Mouse (Mus musculus): ENCODE measurements around the gene Lrrc8b. TPM values are rescaled to one million over a fixed set of nuclear protein-coding genes. Genes with fewer than 3 reads are reported as not detected.

The Lrrc8b gene
- total and polyA plus RNA-seq, 2 experiments from 2014 or later = 20.8 to 64.0 TPM

GRCm38 (mm10) chr5:105400424-105401375, 14.9 kb upstream of the Lrrc8b start:
- 13% methylated on average over 17 of the region's 17 CpGs for WGBS
- ATAC-seq = peak; percentile 80
- TF ChIP-seq CTCF (IDR thresholded peaks at IDR 0.05; ENCODE audit: low read depth) = no peak
- Histone ChIP-seq H3K4me1 (ENCODE audit: insufficient read depth) (no peaks in the 10 kb centered on the region), H3K9me3 (ENCODE audit: low read length) (no peaks in the 10 kb centered on the region), H3K9ac (peak overlapping the region; percentile 19; the same call in 1 of the 2 replicates), H3K36me3 (ENCODE audit: insufficient read depth) (no peaks in the 10 kb centered on the region), H3K4me2 (ENCODE audit: low read depth) (peak overlapping the region; percentile 46), H3K4me3 (ENCODE audit: low read depth, low read length) (peak overlapping the region; percentile 29), H3K27ac (ENCODE audit: low read depth, low read length) (peak overlapping the region; percentile 37; the same call in 1 of the 2 replicates), H3K27me3 (ENCODE audit: insufficient read depth, low read length) (no peaks in the 10 kb centered on the region)
- DNase-seq = no peak

- WGBS = 87% methylated on average over 5 of the region's 6 CpGs
- Histone ChIP-seq H3K36me3 (ENCODE audit: insufficient read depth) (no peaks in the 10 kb centered on the region), H3K4me2 (ENCODE audit: low read depth) (no peak overlapping the region), H3K27me3 (ENCODE audit: insufficient read depth, low read length) (no peaks in the 10 kb centered on the region), H3K9ac (no peak overlapping the region), H3K4me3 (ENCODE audit: low read depth, low read length) (no peak overlapping the region), H3K9me3 (ENCODE audit: low read length) (no peaks in the 10 kb centered on the region), H3K27ac (ENCODE audit: low read depth, low read length) (0 out of 2 replicates have a peak overlapping the region, but pooled peaks have one; percentile 4), H3K4me1 (ENCODE audit: insufficient read depth) (no peaks in the 10 kb centered on the region)
- no peak for TF ChIP-seq CTCF (IDR thresholded peaks at IDR 0.05; ENCODE audit: low read depth)
- DNase-seq (no peak), ATAC-seq (no peak)
Measured at GRCm38 (mm10) chr5:105401536-105401935, 14.0 kb upstream of the Lrrc8b start.

- ATAC-seq = peak; percentile 61
- Histone ChIP-seq H3K9me3 (ENCODE audit: low read length) (no peaks in the 10 kb centered on the region), H3K36me3 (ENCODE audit: insufficient read depth) (no peaks in the 10 kb centered on the region), H3K9ac (no peak overlapping the region), H3K4me2 (ENCODE audit: low read depth) (no peak overlapping the region), H3K27ac (ENCODE audit: low read depth, low read length) (no peak overlapping the region), H3K4me3 (ENCODE audit: low read depth, low read length) (no peak overlapping the region), H3K27me3 (ENCODE audit: insufficient read depth, low read length) (no peaks in the 10 kb centered on the region), H3K4me1 (ENCODE audit: insufficient read depth) (no peaks in the 10 kb centered on the region)
- TF ChIP-seq CTCF (IDR thresholded peaks at IDR 0.05; ENCODE audit: low read depth) = peak; percentile 90
- WGBS = 9% methylated on average over 8 of the region's 8 CpGs
- DNase-seq = peak; percentile 91
Measured at GRCm38 (mm10) chr5:105404961-105405360, 10.6 kb upstream of the Lrrc8b start.

GRCm38 (mm10) chr5:105407661-105408060, 7.9 kb upstream of the Lrrc8b start:
- TF ChIP-seq CTCF (IDR thresholded peaks at IDR 0.05; ENCODE audit: low read depth) = no peak
- no peak overlapping the region for H3K27ac ChIP-seq (ENCODE audit: low read depth, low read length)
- no peaks in the 10 kb centered on the region for H3K4me1 ChIP-seq (ENCODE audit: insufficient read depth)
- no peaks in the 10 kb centered on the region for H3K27me3 ChIP-seq (ENCODE audit: insufficient read depth, low read length)
- DNase-seq = no peak
- H3K9me3 ChIP-seq (ENCODE audit: low read length) = no peaks in the 10 kb centered on the region
- WGBS = 94% methylated on average over 5 of the region's 5 CpGs
- H3K36me3 ChIP-seq (ENCODE audit: insufficient read depth) = no peaks in the 10 kb centered on the region
- no peak for ATAC-seq
- H3K4me2 ChIP-seq (ENCODE audit: low read depth) = no peak overlapping the region
- no peak overlapping the region for H3K4me3 ChIP-seq (ENCODE audit: low read depth, low read length)
- H3K9ac ChIP-seq = no peak overlapping the region

GRCm38 (mm10) chr5:105409092-105409491, 6.5 kb upstream of the Lrrc8b start:
- Histone ChIP-seq H3K27me3 (ENCODE audit: insufficient read depth, low read length) (no peaks in the 10 kb centered on the region), H3K27ac (ENCODE audit: low read depth, low read length) (no peak overlapping the region), H3K9me3 (ENCODE audit: low read length) (no peaks in the 10 kb centered on the region), H3K9ac (no peak overlapping the region), H3K4me2 (ENCODE audit: low read depth) (no peak overlapping the region), H3K4me3 (ENCODE audit: low read depth, low read length) (no peak overlapping the region), H3K4me1 (ENCODE audit: insufficient read depth) (no peaks in the 10 kb centered on the region), H3K36me3 (ENCODE audit: insufficient read depth) (no peaks in the 10 kb centered on the region)
- 89% methylated on average over 4 of the region's 4 CpGs for WGBS
- ATAC-seq (no peak), DNase-seq (no peak)
- no peak for TF ChIP-seq CTCF (IDR thresholded peaks at IDR 0.05; ENCODE audit: low read depth)

- H3K4me1 ChIP-seq (ENCODE audit: insufficient read depth) = no peaks in the 10 kb centered on the region
- no peaks in the 10 kb centered on the region for H3K27me3 ChIP-seq (ENCODE audit: insufficient read depth, low read length)
- DNase-seq (no peak), ATAC-seq (no peak)
- H3K4me3 ChIP-seq (ENCODE audit: low read depth, low read length) = no peak overlapping the region
- no peaks in the 10 kb centered on the region for H3K9me3 ChIP-seq (ENCODE audit: low read length)
- no peak overlapping the region for H3K27ac ChIP-seq (ENCODE audit: low read depth, low read length)
- no peaks in the 10 kb centered on the region for H3K36me3 ChIP-seq (ENCODE audit: insufficient read depth)
- TF ChIP-seq CTCF (IDR thresholded peaks at IDR 0.05; ENCODE audit: low read depth) = no peak
- H3K4me2 ChIP-seq (ENCODE audit: low read depth) = no peak overlapping the region
- no peak overlapping the region for H3K9ac ChIP-seq
- 70% methylated on average over 6 of the region's 6 CpGs for WGBS
Measured at GRCm38 (mm10) chr5:105410521-105411293, 4.9 kb upstream of the Lrrc8b start.

GRCm38 (mm10) chr5:105411294-105411570, 4.3 kb upstream of the Lrrc8b start:
- TF ChIP-seq CTCF (IDR thresholded peaks at IDR 0.05; ENCODE audit: low read depth) = no peak
- WGBS = 54% methylated on average over 4 of the region's 4 CpGs
- no peak for DNase-seq

More at GRCm38 (mm10) chr5:105411294-105411570, 4.3 kb upstream of the Lrrc8b start:
- Histone ChIP-seq H3K27ac (ENCODE audit: low read depth, low read length) (no peak overlapping the region), H3K27me3 (ENCODE audit: insufficient read depth, low read length) (no peaks in the 10 kb centered on the region), H3K9ac (no peak overlapping the region), H3K9me3 (ENCODE audit: low read length) (no peaks in the 10 kb centered on the region), H3K36me3 (ENCODE audit: insufficient read depth) (no peaks in the 10 kb centered on the region), H3K4me3 (ENCODE audit: low read depth, low read length) (no peak overlapping the region), H3K4me1 (ENCODE audit: insufficient read depth) (no peaks in the 10 kb centered on the region), H3K4me2 (ENCODE audit: low read depth) (no peak overlapping the region)
- no peak for ATAC-seq

Measured in forebrain, postnatal 0 days (tissue).